11 mouse cellular contexts compared by ENCODE assay signal in genomic region chr5:75761459-75762310, GRCm38 (mm10).
DNase-seq lines count a peak whose midpoint lies in the region; ATAC-seq and TF ChIP-seq lines count a peak whose summit lies in the region.
"Had no signal": no experiment of that assay in that cellular context is flagged by ENCODE, and none has a peak within 500 bp of the region (broad histone marks: within the 10 kb centered on the region; RNA-seq: fewer than 3 reads in every experiment).

No protein-coding gene starts in this region.

- TF ChIP-seq EP300 in stomach, postnatal 0 days (optimal IDR thresholded peaks at IDR 0.05), result no peak

- no peak for DNase-seq in heart, postnatal 4 days
- DNase-seq in stomach, postnatal 0 days (ENCODE audit: low spot score), result no peak
- DNase-seq in liver, embryonic 13.5 days, result peak; percentile 67
- no peak for DNase-seq in cerebellum, postnatal 4 days (ENCODE audit: low spot score in 2 of 2)
- no peak for DNase-seq in frontal cortex, adult 2 months (ENCODE audit: extremely low spot score in 1 of 2, low spot score in 1 of 2)
- DNase-seq: adrenal gland, postnatal 25 days; cerebellum, adult 9-11 months; kidney, adult 2 months had no signal

- H3K4me3 ChIP-seq in heart, embryonic 16.5 days (ENCODE audit: low read length), result no peak overlapping the region
- H3K4me3 ChIP-seq in stomach, embryonic 14.5 days (ENCODE audit: low read depth, low read length), result no peak overlapping the region
- H3K4me3 ChIP-seq in stomach, postnatal 0 days (ENCODE audit: low read depth, low read length), result no peak overlapping the region
- H3K4me3 ChIP-seq in liver, embryonic 13.5 days (replicated peaks), result peak overlapping the region; percentile 11
- H3K4me3 ChIP-seq: limb, embryonic 13.5 days had no signal

- peak overlapping the region; percentile 24; the same call in 1 of the 2 replicates for H3K27ac ChIP-seq in heart, embryonic 16.5 days (ENCODE audit: low read length)
- H3K27ac ChIP-seq in stomach, embryonic 14.5 days (ENCODE audit: low read length), result no peak overlapping the region
- H3K27ac ChIP-seq in stomach, postnatal 0 days (replicated peaks), result no peak overlapping the region
- H3K27ac ChIP-seq in liver, embryonic 13.5 days, result peak overlapping the region; percentile 83
- H3K27ac ChIP-seq: limb, embryonic 13.5 days had no signal

- no peaks in the 10 kb centered on the region for H3K36me3 ChIP-seq in heart, embryonic 16.5 days (ENCODE audit: control insufficient read depth, insufficient read depth)
- no peaks in the 10 kb centered on the region for H3K36me3 ChIP-seq in stomach, embryonic 14.5 days (ENCODE audit: control insufficient read depth, insufficient read depth, low read length)
- no peaks in the 10 kb centered on the region for H3K36me3 ChIP-seq in stomach, postnatal 0 days (ENCODE audit: control insufficient read depth, insufficient read depth, low read length)
- no peaks in the 10 kb centered on the region for H3K36me3 ChIP-seq in liver, embryonic 13.5 days
- H3K36me3 ChIP-seq: limb, embryonic 13.5 days had no signal

- H3K9ac ChIP-seq in heart, embryonic 16.5 days (ENCODE audit: low read length), result no peak overlapping the region
- no peak overlapping the region for H3K9ac ChIP-seq in stomach, embryonic 14.5 days (replicated peaks; ENCODE audit: low read depth, low read length)
- H3K9ac ChIP-seq in stomach, postnatal 0 days (ENCODE audit: low read length), result no peak overlapping the region
- peak overlapping the region; percentile 44; the same call in 1 of the 2 replicates for H3K9ac ChIP-seq in liver, embryonic 13.5 days
- H3K9ac ChIP-seq: limb, embryonic 13.5 days had no signal

- peak; percentile 75; the same call in 1 of the 2 replicates for ATAC-seq in heart, embryonic 16.5 days (replicated peaks; ENCODE audit: extremely low read depth, insufficient read depth, low FRiP score)
- ATAC-seq in stomach, embryonic 14.5 days (ENCODE audit: insufficient number of reproducible peaks, insufficient read depth, low FRiP score, low read depth), result peak; percentile 56; the same call in 1 of the 2 replicates
- no peak for ATAC-seq in stomach, postnatal 0 days (ENCODE audit: low FRiP score, low TSS enrichment)
- peak; percentile 97 for ATAC-seq in liver, embryonic 13.5 days (ENCODE audit: low read depth)

- 44% methylated on average over 11 of the region's 11 CpGs for WGBS in heart, embryonic 16.5 days
- 64% methylated on average over 11 of the region's 11 CpGs for WGBS in stomach, embryonic 14.5 days
- 61% methylated on average over 11 of the region's 11 CpGs for WGBS in stomach, postnatal 0 days
- WGBS in liver, embryonic 13.5 days (ENCODE audit: insufficient replicate concordance), result 11% methylated on average over 11 of the region's 11 CpGs

- H3K4me2 ChIP-seq in heart, embryonic 16.5 days (ENCODE audit: low read depth, low read length), result peak overlapping the region; percentile 27
- H3K4me2 ChIP-seq in stomach, embryonic 14.5 days (replicated peaks; ENCODE audit: low read depth, low read length), result no peak overlapping the region
- H3K4me2 ChIP-seq in stomach, postnatal 0 days (replicated peaks; ENCODE audit: low read depth), result no peak overlapping the region
- peak overlapping the region; percentile 67 for H3K4me2 ChIP-seq in liver, embryonic 13.5 days
- H3K4me2 ChIP-seq: limb, embryonic 13.5 days had no signal

- peaks cover 18% of the 10 kb centered on the region for H3K4me1 ChIP-seq in heart, embryonic 16.5 days (ENCODE audit: control insufficient read depth, insufficient read depth, low read length)
- no peaks in the 10 kb centered on the region for H3K4me1 ChIP-seq in stomach, embryonic 14.5 days (ENCODE audit: control insufficient read depth, insufficient read depth, low read length)
- H3K4me1 ChIP-seq in stomach, postnatal 0 days (replicated peaks; ENCODE audit: control insufficient read depth, insufficient read depth), result no peaks in the 10 kb centered on the region
- peaks cover 47% of the 10 kb centered on the region for H3K4me1 ChIP-seq in liver, embryonic 13.5 days (replicated peaks)
- H3K4me1 ChIP-seq: limb, embryonic 13.5 days had no signal

- peaks cover 8% of the 10 kb centered on the region; the same call in 1 of the 2 replicates for H3K27me3 ChIP-seq in heart, embryonic 16.5 days (ENCODE audit: control insufficient read depth, insufficient read depth, low read length)
- no peaks in the 10 kb centered on the region for H3K27me3 ChIP-seq in stomach, embryonic 14.5 days (ENCODE audit: control insufficient read depth, insufficient read depth, low read length)
- H3K27me3 ChIP-seq in stomach, postnatal 0 days (ENCODE audit: control insufficient read depth, insufficient read depth, low read length), result no peaks in the 10 kb centered on the region
- no peaks in the 10 kb centered on the region for H3K27me3 ChIP-seq in liver, embryonic 13.5 days
- H3K27me3 ChIP-seq: limb, embryonic 13.5 days had no signal

- H3K9me3 ChIP-seq in heart, embryonic 16.5 days (replicated peaks; ENCODE audit: control insufficient read depth, low read length), result 0 out of 2 replicates have a peak, but pooled peaks cover 2% of the 10 kb centered on the region
- H3K9me3 ChIP-seq in stomach, embryonic 14.5 days (ENCODE audit: control insufficient read depth, low read depth, low read length), result no peaks in the 10 kb centered on the region; the same call in 1 of the 2 replicates
- no peaks in the 10 kb centered on the region for H3K9me3 ChIP-seq in stomach, postnatal 0 days (ENCODE audit: control insufficient read depth, low read length)
- H3K9me3 ChIP-seq in liver, embryonic 13.5 days (replicated peaks), result no peaks in the 10 kb centered on the region
- H3K9me3 ChIP-seq: limb, embryonic 13.5 days had no signal

- TF ChIP-seq CTCF in stomach, postnatal 0 days (IDR thresholded peaks at IDR 0.05; ENCODE audit: low read depth), result no peak

Comparison
In these comparisons a context has a peak if more than half of its experiments do, and no peak if none do; other contexts are left out.
1. H3K27ac ChIP-seq: peak in heart, embryonic 16.5 days (single experiment) and liver, embryonic 13.5 days (single experiment); none in stomach, embryonic 14.5 days (single experiment) and stomach, postnatal 0 days (single experiment).
2. H3K4me2 ChIP-seq: peak in heart, embryonic 16.5 days (single experiment) and liver, embryonic 13.5 days (single experiment); none in stomach, embryonic 14.5 days (single experiment) and stomach, postnatal 0 days (single experiment).